Comparison of ENCODE assay signal across 22 mouse cellular contexts in the genomic region with DNA sequence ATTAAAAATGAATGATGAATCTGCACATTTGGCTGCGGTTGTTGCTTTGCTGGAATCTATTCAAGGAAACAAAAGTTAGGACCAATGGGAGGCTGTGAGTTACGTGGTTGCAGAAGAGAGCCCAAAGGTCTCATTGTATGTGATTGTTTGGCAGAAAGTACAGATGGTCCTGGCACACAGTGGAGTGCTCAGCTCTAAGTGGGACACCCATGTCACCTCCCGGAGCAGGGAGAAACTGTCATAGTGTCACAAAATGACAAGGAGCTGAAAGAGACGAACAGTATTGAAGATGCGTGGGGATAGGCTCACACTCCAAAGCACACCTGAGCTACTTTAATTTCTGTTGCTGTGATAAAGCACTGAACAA.
DNase-seq lines count a peak whose midpoint lies in the region; ATAC-seq and TF ChIP-seq lines count a peak whose summit lies in the region.
"Had no signal": no experiment of that assay in that cellular context is flagged by ENCODE, and none has a peak within 500 bp of the region (broad histone marks: within the 10 kb centered on the region; RNA-seq: fewer than 3 reads in every experiment).

No protein-coding gene starts in this region.

- H3K27me3 ChIP-seq in liver, adult 2 months (ENCODE audit: control insufficient read depth, insufficient read depth, low read length), result no peaks in the 10 kb centered on the region
- H3K27me3 ChIP-seq in lung, embryonic 16.5 days (ENCODE audit: control insufficient read depth, insufficient read depth, low read depth, low read length), result no peaks in the 10 kb centered on the region
- no peaks in the 10 kb centered on the region for H3K27me3 ChIP-seq in lung, postnatal 0 days (replicated peaks; ENCODE audit: insufficient read depth, low read length)
- H3K27me3 ChIP-seq: CH12.LX; embryonic facial prominence, embryonic 12.5 days; forebrain, embryonic 13.5 days; forebrain, embryonic 15.5 days; Patski had no signal

- H3K27ac ChIP-seq in liver, adult 2 months (replicated peaks; ENCODE audit: insufficient read depth, low read depth, low read length), result peak overlapping the region; percentile 69
- H3K27ac ChIP-seq in lung, embryonic 16.5 days (ENCODE audit: low read length), result no peak overlapping the region
- H3K27ac ChIP-seq in lung, postnatal 0 days (ENCODE audit: low read length), result no peak overlapping the region
- H3K27ac ChIP-seq: embryonic facial prominence, embryonic 10.5 days; embryonic facial prominence, embryonic 12.5 days; forebrain, embryonic 13.5 days; forebrain, embryonic 15.5 days had no signal

- H3K4me1 ChIP-seq in liver, adult 2 months (ENCODE audit: control insufficient read depth, insufficient read depth, low read length), result peaks cover 10% of the 10 kb centered on the region; the same call in 1 of the 2 replicates
- no peaks in the 10 kb centered on the region for H3K4me1 ChIP-seq in lung, embryonic 16.5 days (replicated peaks; ENCODE audit: control insufficient read depth, insufficient read depth, low read length)
- no peaks in the 10 kb centered on the region for H3K4me1 ChIP-seq in lung, postnatal 0 days (ENCODE audit: insufficient read depth, low read depth, low read length)
- H3K4me1 ChIP-seq: embryonic facial prominence, embryonic 10.5 days; embryonic facial prominence, embryonic 12.5 days; forebrain, embryonic 13.5 days had no signal

- no peaks in the 10 kb centered on the region for H3K79me2 ChIP-seq in liver, adult 2 months (ENCODE audit: control insufficient read depth, insufficient read depth, low read length)

- no peak for TF ChIP-seq CTCF in liver, adult 2 months (IDR thresholded peaks at IDR 0.05; ENCODE audit: low read depth, low read length)
- TF ChIP-seq CTCF in lung, postnatal 0 days (IDR thresholded peaks at IDR 0.05), result no peak

- no peak for TF ChIP-seq EP300 in lung, postnatal 0 days (IDR thresholded peaks at IDR 0.05)

- 0 out of 2 replicates have a peak overlapping the region, but pooled peaks have one; percentile 13 for H3K4me3 ChIP-seq in liver, adult 2 months (ENCODE audit: insufficient read depth, low read depth, low read length)
- H3K4me3 ChIP-seq in lung, embryonic 16.5 days (ENCODE audit: low read length), result no peak overlapping the region
- H3K4me3 ChIP-seq in lung, postnatal 0 days (ENCODE audit: low read depth, low read length), result no peak overlapping the region
- H3K4me3 ChIP-seq: embryonic facial prominence, embryonic 10.5 days; embryonic facial prominence, embryonic 12.5 days; forebrain, embryonic 13.5 days; forebrain, embryonic 15.5 days had no signal

- H3K36me3 ChIP-seq in liver, adult 2 months (ENCODE audit: control insufficient read depth, insufficient read depth, low read length), result no peaks in the 10 kb centered on the region
- H3K36me3 ChIP-seq in lung, embryonic 16.5 days (ENCODE audit: control insufficient read depth, insufficient read depth, low read length), result no peaks in the 10 kb centered on the region
- no peaks in the 10 kb centered on the region for H3K36me3 ChIP-seq in lung, postnatal 0 days (ENCODE audit: insufficient read depth, low read length)
- H3K36me3 ChIP-seq: embryonic facial prominence, embryonic 10.5 days; embryonic facial prominence, embryonic 12.5 days; forebrain, embryonic 15.5 days; G1E had no signal

- DNase-seq in adrenal gland, postnatal 10 days, result peak; percentile 1
- no peak for DNase-seq in adrenal gland, postnatal 14 days
- peak; percentile 88 for DNase-seq in liver, adult 2 months (ENCODE audit: extremely low read depth, low read depth, low spot score)
- DNase-seq in liver, result no peak
- DNase-seq in lung, postnatal 0 days (ENCODE audit: low spot score), result no peak
- DNase-seq: adrenal gland, adult 8-10 months; adrenal gland, postnatal 36 days; B cell, adult 2 months; cerebellum, adult 11-12 months; cerebellum, adult 2 months; cerebellum, adult 9-10 months; cerebellum, postnatal 25 days had no signal

- WGBS in liver, adult 2 months, result 30% methylated on average over 5 of the region's 5 CpGs
- WGBS in lung, embryonic 16.5 days, result 71% methylated on average over 5 of the region's 5 CpGs
- WGBS in lung, postnatal 0 days, result 63% methylated on average over 5 of the region's 5 CpGs

- H3K9ac ChIP-seq in liver, adult 2 months (ENCODE audit: low read depth, low read length), result no peak overlapping the region
- H3K9ac ChIP-seq in lung, embryonic 16.5 days (ENCODE audit: low read length), result no peak overlapping the region
- no peak overlapping the region for H3K9ac ChIP-seq in lung, postnatal 0 days (replicated peaks; ENCODE audit: low read depth)
- H3K9ac ChIP-seq: embryonic facial prominence, embryonic 12.5 days; forebrain, embryonic 13.5 days; forebrain, embryonic 15.5 days had no signal

- peak; percentile 47; the same call in 1 of the 2 replicates for ATAC-seq in lung, embryonic 16.5 days (ENCODE audit: low read depth)
- no peak for ATAC-seq in lung, postnatal 0 days
- ATAC-seq: activated CD4-positive, CD25-positive, alpha-beta regulatory T cell, adult 4 months; CD4-positive, CD25-positive, alpha-beta regulatory T cell, adult 4 months; forebrain, embryonic 13.5 days; forebrain, embryonic 15.5 days; Patski had no signal

- no peak overlapping the region for H3K4me2 ChIP-seq in lung, embryonic 16.5 days (ENCODE audit: low read depth, low read length)
- H3K4me2 ChIP-seq in lung, postnatal 0 days (replicated peaks; ENCODE audit: low read depth, low read length), result no peak overlapping the region
- H3K4me2 ChIP-seq: embryonic facial prominence, embryonic 12.5 days; forebrain, embryonic 13.5 days; forebrain, embryonic 15.5 days had no signal

- TF ChIP-seq POLR2A in liver, adult 2 months (IDR thresholded peaks at IDR 0.05; ENCODE audit: extremely low read depth, insufficient read depth, low read length), result no peak

- no peaks in the 10 kb centered on the region for H3K9me3 ChIP-seq in lung, embryonic 16.5 days (ENCODE audit: control insufficient read depth, low read length)
- no peaks in the 10 kb centered on the region for H3K9me3 ChIP-seq in lung, postnatal 0 days (ENCODE audit: low read length)
- H3K9me3 ChIP-seq: embryonic facial prominence, embryonic 10.5 days; embryonic facial prominence, embryonic 12.5 days; forebrain, embryonic 13.5 days; forebrain, embryonic 15.5 days had no signal

Comparison
In these comparisons a context has a peak if more than half of its experiments do, and no peak if none do; other contexts are left out.
1. DNase-seq: peak in adrenal gland, postnatal 10 days (single experiment) and liver, adult 2 months (single experiment); none in adrenal gland, postnatal 14 days (single experiment), liver (single experiment) and lung, postnatal 0 days (single experiment).